18 mouse cellular contexts compared by ENCODE assay signal in genomic region chr4:107020287-107021000, GRCm38 (mm10). TPM values are rescaled to one million over a fixed set of nuclear protein-coding genes. Genes with fewer than 3 reads are reported as not detected.
DNase-seq lines count a peak whose midpoint lies in the region; ATAC-seq and TF ChIP-seq lines count a peak whose summit lies in the region.
"Had no signal": no experiment of that assay in that cellular context is flagged by ENCODE, and none has a peak within 500 bp of the region (broad histone marks: within the 10 kb centered on the region; RNA-seq: fewer than 3 reads in every experiment).

No protein-coding gene starts in this region.

- H3K36me3 ChIP-seq in kidney, embryonic 14.5 days (ENCODE audit: control insufficient read depth, insufficient read depth, low read length): 0 out of 2 replicates have a peak, but pooled peaks cover 3% of the 10 kb centered on the region
- H3K36me3 ChIP-seq in midbrain, embryonic 12.5 days: no peaks in the 10 kb centered on the region
- no peaks in the 10 kb centered on the region for H3K36me3 ChIP-seq in midbrain, embryonic 15.5 days (replicated peaks)
- H3K36me3 ChIP-seq in embryonic facial prominence, embryonic 14.5 days (ENCODE audit: control insufficient read depth, insufficient read depth, low read length): no peaks in the 10 kb centered on the region
- H3K36me3 ChIP-seq in stomach, postnatal 0 days (ENCODE audit: control insufficient read depth, insufficient read depth, low read length): no peaks in the 10 kb centered on the region

- DNase-seq in kidney, adult 11 months: peak; percentile 37
- no peak for DNase-seq in embryonic facial prominence, embryonic 14.5 days (ENCODE audit: low spot score)
- no peak for DNase-seq in stomach, postnatal 0 days (ENCODE audit: low spot score)
- no peak for DNase-seq in urinary bladder, postnatal 4 days (ENCODE audit: low spot score in 2 of 2)
- DNase-seq: cerebellum, adult 8-10 months; heart, postnatal 36 days; kidney, adult 8-10 months; layer of hippocampus, adult 9-11 months; liver, embryonic 13.5 days; lung, postnatal 10 days; right cerebral cortex, postnatal 25 days had no signal

- WGBS in kidney, embryonic 14.5 days: 68% methylated on average over 5 of the region's 5 CpGs
- WGBS in midbrain, embryonic 12.5 days: 73% methylated on average over 5 of the region's 5 CpGs
- WGBS in midbrain, embryonic 15.5 days: 68% methylated on average over 5 of the region's 5 CpGs
- WGBS in embryonic facial prominence, embryonic 14.5 days: 73% methylated on average over 5 of the region's 5 CpGs
- 62% methylated on average over 5 of the region's 5 CpGs for WGBS in stomach, postnatal 0 days

- peaks cover 25% of the 10 kb centered on the region for H3K4me1 ChIP-seq in kidney, embryonic 14.5 days (ENCODE audit: control insufficient read depth, insufficient read depth, low read length)
- peaks cover 90% of the 10 kb centered on the region for H3K4me1 ChIP-seq in midbrain, embryonic 12.5 days
- H3K4me1 ChIP-seq in midbrain, embryonic 15.5 days: peaks cover 89% of the 10 kb centered on the region
- H3K4me1 ChIP-seq in embryonic facial prominence, embryonic 14.5 days (ENCODE audit: control insufficient read depth, insufficient read depth, low read length): peaks cover 33% of the 10 kb centered on the region
- H3K4me1 ChIP-seq in stomach, postnatal 0 days (replicated peaks; ENCODE audit: control insufficient read depth, insufficient read depth): peaks cover 3% of the 10 kb centered on the region; the same call in 1 of the 2 replicates

- ATAC-seq in kidney, embryonic 14.5 days (ENCODE audit: low FRiP score, low TSS enrichment): no peak
- ATAC-seq in midbrain, embryonic 12.5 days (ENCODE audit: low FRiP score, low read depth): no peak
- ATAC-seq in midbrain, embryonic 15.5 days (replicated peaks): no peak
- ATAC-seq in embryonic facial prominence, embryonic 14.5 days (ENCODE audit: low read depth): no peak
- peak; percentile 59 for ATAC-seq in stomach, postnatal 0 days (ENCODE audit: low FRiP score, low TSS enrichment)
- ATAC-seq: CD4-positive, CD25-positive, alpha-beta regulatory T cell, adult 4 months; forebrain, embryonic 13.5 days had no signal

- TF ChIP-seq CTCF in stomach, postnatal 0 days (IDR thresholded peaks at IDR 0.05; ENCODE audit: low read depth): no peak

- H3K27me3 ChIP-seq in kidney, embryonic 14.5 days (ENCODE audit: control insufficient read depth, insufficient read depth, low read length): no peaks in the 10 kb centered on the region
- no peaks in the 10 kb centered on the region for H3K27me3 ChIP-seq in midbrain, embryonic 12.5 days
- no peaks in the 10 kb centered on the region for H3K27me3 ChIP-seq in midbrain, embryonic 15.5 days (replicated peaks)
- no peaks in the 10 kb centered on the region for H3K27me3 ChIP-seq in embryonic facial prominence, embryonic 14.5 days (replicated peaks; ENCODE audit: control insufficient read depth, insufficient read depth, low read length)
- H3K27me3 ChIP-seq in stomach, postnatal 0 days (ENCODE audit: control insufficient read depth, insufficient read depth, low read length): no peaks in the 10 kb centered on the region
- H3K27me3 ChIP-seq: embryonic facial prominence, embryonic 15.5 days; liver, embryonic 13.5 days had no signal

- TF ChIP-seq EP300 in stomach, postnatal 0 days (optimal IDR thresholded peaks at IDR 0.05): no peak

- H3K27ac ChIP-seq in kidney, embryonic 14.5 days (ENCODE audit: low read depth, low read length): no peak overlapping the region
- H3K27ac ChIP-seq in midbrain, embryonic 12.5 days (replicated peaks): 0 out of 2 replicates have a peak overlapping the region, but pooled peaks have one; percentile 66
- no peak overlapping the region for H3K27ac ChIP-seq in midbrain, embryonic 15.5 days
- 0 out of 2 replicates have a peak overlapping the region, but pooled peaks have one; percentile 8 for H3K27ac ChIP-seq in embryonic facial prominence, embryonic 14.5 days (replicated peaks; ENCODE audit: low read depth, low read length)
- H3K27ac ChIP-seq in stomach, postnatal 0 days (replicated peaks): no peak overlapping the region
- H3K27ac ChIP-seq: embryonic facial prominence, embryonic 15.5 days; forebrain, embryonic 13.5 days had no signal

- no peaks in the 10 kb centered on the region for H3K9me3 ChIP-seq in kidney, embryonic 14.5 days (ENCODE audit: control insufficient read depth, low read length)
- H3K9me3 ChIP-seq in midbrain, embryonic 12.5 days: no peaks in the 10 kb centered on the region
- H3K9me3 ChIP-seq in midbrain, embryonic 15.5 days: no peaks in the 10 kb centered on the region
- H3K9me3 ChIP-seq in embryonic facial prominence, embryonic 14.5 days (ENCODE audit: control insufficient read depth, low read length): no peaks in the 10 kb centered on the region
- H3K9me3 ChIP-seq in stomach, postnatal 0 days (ENCODE audit: control insufficient read depth, low read length): no peaks in the 10 kb centered on the region
- H3K9me3 ChIP-seq: embryonic facial prominence, embryonic 15.5 days; forebrain, embryonic 13.5 days; liver, embryonic 13.5 days had no signal

- no peak overlapping the region for H3K4me2 ChIP-seq in kidney, embryonic 14.5 days (replicated peaks; ENCODE audit: low read depth, low read length)
- H3K4me2 ChIP-seq in midbrain, embryonic 12.5 days (replicated peaks): no peak overlapping the region
- H3K4me2 ChIP-seq in midbrain, embryonic 15.5 days: no peak overlapping the region
- no peak overlapping the region for H3K4me2 ChIP-seq in embryonic facial prominence, embryonic 14.5 days (ENCODE audit: low read depth, low read length)
- no peak overlapping the region for H3K4me2 ChIP-seq in stomach, postnatal 0 days (replicated peaks; ENCODE audit: low read depth)
- H3K4me2 ChIP-seq: embryonic facial prominence, embryonic 15.5 days; forebrain, embryonic 13.5 days; heart, embryonic 11.5 days; liver, embryonic 13.5 days had no signal

- H3K4me3 ChIP-seq in kidney, embryonic 14.5 days (ENCODE audit: low read length): no peak overlapping the region
- no peak overlapping the region for H3K4me3 ChIP-seq in midbrain, embryonic 12.5 days
- H3K4me3 ChIP-seq in midbrain, embryonic 15.5 days: no peak overlapping the region
- H3K4me3 ChIP-seq in embryonic facial prominence, embryonic 14.5 days (ENCODE audit: low read depth, low read length): no peak overlapping the region
- H3K4me3 ChIP-seq in stomach, postnatal 0 days (ENCODE audit: low read depth, low read length): no peak overlapping the region
- H3K4me3 ChIP-seq: embryonic facial prominence, embryonic 15.5 days; forebrain, embryonic 13.5 days; liver, embryonic 13.5 days had no signal

- no peak overlapping the region for H3K9ac ChIP-seq in kidney, embryonic 14.5 days (ENCODE audit: low read depth, low read length)
- H3K9ac ChIP-seq in midbrain, embryonic 12.5 days (replicated peaks): no peak overlapping the region
- H3K9ac ChIP-seq in midbrain, embryonic 15.5 days: no peak overlapping the region
- no peak overlapping the region for H3K9ac ChIP-seq in embryonic facial prominence, embryonic 14.5 days (ENCODE audit: low read depth, low read length)
- H3K9ac ChIP-seq in stomach, postnatal 0 days (ENCODE audit: low read length): no peak overlapping the region
- H3K9ac ChIP-seq: embryonic facial prominence, embryonic 15.5 days had no signal

RNA-seq across cellular contexts. Expression of gene Mrpl37, which starts 46.2 kb away (rescaled TPM):
- polyA plus RNA-seq in kidney, embryonic 14.5 days (2014; fragmentation: Nextera tagmentation; extraction: Ambion mirVana): 108 and 125 TPM in 2 replicates
- polyA plus RNA-seq in midbrain, embryonic 12.5 days (2016; fragmentation: Nextera tagmentation; extraction: Ambion mirVana): 91.0 and 91.9 TPM in 2 replicates
- 77.7 and 82.3 TPM in 2 replicates for polyA plus RNA-seq in midbrain, embryonic 15.5 days (2015; fragmentation: Nextera tagmentation; extraction: Ambion mirVana)
- polyA plus RNA-seq in embryonic facial prominence, embryonic 14.5 days (2014; fragmentation: Nextera tagmentation; extraction: Ambion mirVana): 91.3 and 95.5 TPM in 2 replicates
- 52.6 and 54.6 TPM in 2 replicates for polyA plus RNA-seq in stomach, postnatal 0 days (2015; fragmentation: Nextera tagmentation; extraction: Ambion mirVana)

RNA-seq across cellular contexts. Expression of gene Cyb5rl, which starts 46.3 kb away (rescaled TPM):
- 5.5 and 7.7 TPM in 2 replicates for polyA plus RNA-seq in kidney, embryonic 14.5 days (2014; fragmentation: Nextera tagmentation; extraction: Ambion mirVana)
- polyA plus RNA-seq in midbrain, embryonic 12.5 days (2016; fragmentation: Nextera tagmentation; extraction: Ambion mirVana): 5.8 and 9.5 TPM in 2 replicates
- 3.7 and 4.7 TPM in 2 replicates for polyA plus RNA-seq in midbrain, embryonic 15.5 days (2015; fragmentation: Nextera tagmentation; extraction: Ambion mirVana)
- polyA plus RNA-seq in embryonic facial prominence, embryonic 14.5 days (2014; fragmentation: Nextera tagmentation; extraction: Ambion mirVana): 5.3 and 8.6 TPM in 2 replicates
- 5.6 and 6.2 TPM in 2 replicates for polyA plus RNA-seq in stomach, postnatal 0 days (2015; fragmentation: Nextera tagmentation; extraction: Ambion mirVana)

Comparison
In these comparisons a context has a peak if more than half of its experiments do, and no peak if none do; other contexts are left out.
1. H3K27ac ChIP-seq: peak in midbrain, embryonic 12.5 days (single experiment) and embryonic facial prominence, embryonic 14.5 days (single experiment); none in kidney, embryonic 14.5 days (single experiment), midbrain, embryonic 15.5 days (single experiment) and stomach, postnatal 0 days (single experiment).